Mouse (Mus musculus) inflammation-experienced regulatory T-cells (primary cell): ENCODE measurements around the gene Ahcy. TPM values are rescaled to one million over a fixed set of nuclear protein-coding genes. Genes with fewer than 3 reads are reported as not detected.

Source experiments
- polyA plus RNA-seq, 2 experiments: library from polyadenylated mRNA; unstranded; fragments of 100-300 nt; shearing (Covaris generic); gene quantifications; one replicate each; pipeline ENCODE4 v1.2.1; 2017

The Ahcy gene
- polyA plus RNA-seq: 10 to 100 TPM; 24.2 to 24.4 TPM

DNA sequence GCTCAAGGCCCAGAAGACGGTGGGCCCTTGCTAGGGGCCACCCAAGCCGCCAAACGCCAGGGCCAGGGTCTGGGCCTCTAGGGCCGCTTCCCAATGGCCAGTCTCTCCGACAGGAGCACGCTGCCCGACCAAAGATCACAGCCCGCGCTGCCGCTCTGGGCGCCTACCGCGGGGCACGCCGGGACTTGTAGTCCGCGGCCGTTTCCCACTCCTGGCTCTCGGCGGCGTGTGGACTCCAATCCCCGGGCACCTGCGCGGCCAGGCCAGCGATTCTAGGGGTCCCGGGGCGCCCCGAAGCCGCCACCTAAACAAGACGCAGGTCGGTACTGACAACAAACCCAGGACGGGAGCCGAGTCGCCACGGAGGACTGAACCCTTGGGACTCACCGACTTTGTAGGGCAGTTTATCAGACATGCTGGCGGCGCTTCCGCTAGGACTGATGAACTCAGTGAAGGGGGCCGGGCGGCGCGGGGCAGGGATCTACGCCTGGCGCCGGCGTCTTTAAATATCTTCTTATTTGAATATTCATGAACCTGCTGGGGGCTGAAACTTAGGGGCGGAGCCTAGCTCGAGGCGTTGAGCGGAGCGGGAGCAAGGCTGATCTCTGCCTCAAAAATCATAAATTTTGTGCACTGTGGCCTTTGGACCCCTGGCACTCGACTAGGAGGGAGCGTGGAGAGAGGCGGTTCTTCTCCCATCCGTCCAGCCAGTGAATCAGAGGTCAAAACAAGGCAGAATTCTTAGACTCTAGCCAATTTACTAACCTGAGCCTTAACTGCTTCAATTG, at the start of gene Ahcy:
Gene Ahcy (minus strand): TSS at position 520 of the 788 bp plus-strand sequence.

GRCm38 (mm10) chr2:155018251-155018755, 56.0 kb downstream of the Ahcy start, which contains the start of gene Gm14226:
Gene Gm14226 (plus strand): TSS chr2:155018266.

Other genes with a start within 250 kb of the Ahcy start
- gene Eif2s2, start 181.6 kb downstream of the Ahcy start, polyA plus RNA-seq: 10 to 100 TPM; 43.4 to 58.2 TPM
- under 1 TPM; 0.06 to 0.80 TPM for gene Gm14226, start 56.2 kb downstream of the Ahcy start, polyA plus RNA-seq
- gene Itch, start 59.0 kb upstream of the Ahcy start, polyA plus RNA-seq: 10 to 100 TPM; 73.1 to 81.8 TPM
- 100 to 1,000 TPM; 253 to 276 TPM for gene Dynlrb1, start 162.0 kb upstream of the Ahcy start, polyA plus RNA-seq
- 10 to 100 TPM; 14.4 to 15.5 TPM for gene Map1lc3a, start 201.8 kb upstream of the Ahcy start, polyA plus RNA-seq